Mouse (Mus musculus) midbrain, embryonic 12.5 days (tissue): Measurements from ENCODE around the gene Sar1a. TPM values are rescaled to one million over a fixed set of nuclear protein-coding genes. Genes with fewer than 3 reads are reported as not detected.

ENCODE experiments used
- ATAC-seq: fragments of 200-750 bp; cut with Nextera tagmentation; 2 replicates; pipeline ENCODE4 v1.8.0; 2017; ENCODE audit warnings: low read depth, moderate TSS enrichment, moderate library complexity; ENCODE audit not compliant: low FRiP score
- H3K27ac ChIP-seq: fragments of 300-500 bp; sonication (generic); replicated peaks from 2 replicates; pipeline ENCODE4 v1.5.1; 2016; ENCODE audit warnings: mild to moderate bottlenecking
- H3K27me3 ChIP-seq: fragments of 300-500 bp; sonication (generic); 2 replicates; pipeline ENCODE4 v1.6.1; 2016; ENCODE audit warnings: mild to moderate bottlenecking
- H3K36me3 ChIP-seq: fragments of 300-500 bp; sonication (generic); 2 replicates; pipeline ENCODE4 v1.6.1; 2016
- H3K4me1 ChIP-seq: fragments of 300-500 bp; sonication (generic); 2 replicates; pipeline ENCODE4 v1.6.1; 2016
- H3K4me2 ChIP-seq: fragments of 300-500 bp; sonication (generic); replicated peaks from 2 replicates; pipeline ENCODE4 v1.6.1; 2016; ENCODE audit warnings: mild to moderate bottlenecking, moderate library complexity
- H3K4me3 ChIP-seq: fragments of 300-500 bp; sonication (generic); 2 replicates; pipeline ENCODE4 v1.5.1; 2016; ENCODE audit warnings: mild to moderate bottlenecking
- H3K9ac ChIP-seq: fragments of 300-500 bp; sonication (generic); replicated peaks from 2 replicates; pipeline ENCODE4 v1.6.1; 2016; ENCODE audit warnings: mild to moderate bottlenecking, moderate library complexity
- H3K9me3 ChIP-seq: fragments of 300-500 bp; sonication (generic); 2 replicates; pipeline ENCODE4 v1.6.1; 2016; ENCODE audit warnings: mild to moderate bottlenecking
- WGBS: fragments of 180-500 bp; shearing (Covaris S2); methylation state at CpG from one replicate; pipeline ENCODE4 v1.1.7; 2016; 5-methylcytosine and 5-hydroxymethylcytosine counted together
- polyA plus RNA-seq: library from polyadenylated mRNA; unstranded; fragments of >200 nt; fragmentation: Nextera tagmentation; extraction: Ambion mirVana; gene quantifications from 2 replicates; pipeline ENCODE4 v1.2.1, GENCODE M21; 2016

Gene Sar1a
- polyA plus RNA-seq, 1 experiment from 2014 or later, result 228 TPM

GRCm38 (mm10) chr10:61741873-61742272 lies 61.8 kb downstream of the Sar1a start:
- H3K9me3 ChIP-seq, result no peaks in the 10 kb centered on the region
- no peak overlapping the region for H3K9ac ChIP-seq
- no peak overlapping the region for H3K4me3 ChIP-seq
- no peak overlapping the region for H3K27ac ChIP-seq
- WGBS, result 83% methylated on average over 4 of the region's 4 CpGs
- H3K27me3 ChIP-seq, result no peaks in the 10 kb centered on the region
- no peak overlapping the region for H3K4me2 ChIP-seq
- H3K36me3 ChIP-seq, result peaks cover 98% of the 10 kb centered on the region
- no peak for ATAC-seq
- H3K4me1 ChIP-seq, result no peaks in the 10 kb centered on the region

GRCm38 (mm10) chr10:61742336-61742735 lies 62.2 kb downstream of the Sar1a start:
- WGBS, result 92% methylated on average over 8 of the region's 8 CpGs
- Histone ChIP-seq H3K36me3 (peaks cover 100% of the 10 kb centered on the region), H3K27ac (no peak overlapping the region), H3K9me3 (no peaks in the 10 kb centered on the region), H3K27me3 (no peaks in the 10 kb centered on the region), H3K4me1 (no peaks in the 10 kb centered on the region), H3K9ac (no peak overlapping the region), H3K4me2 (no peak overlapping the region), H3K4me3 (no peak overlapping the region)
- no peak for ATAC-seq

Other genes with a start within 250 kb of the Sar1a start
- gene Eif4ebp2, start 227.6 kb upstream of the Sar1a start, polyA plus RNA-seq, result 78.9 and 79.2 TPM in 2 replicates
- gene Lrrc20, start 204.5 kb upstream of the Sar1a start, polyA plus RNA-seq, result 13.7 and 14.3 TPM in 2 replicates
- 0.17 and 0.18 TPM in 2 replicates for gene Npffr1, start 84.8 kb upstream of the Sar1a start, polyA plus RNA-seq
- gene Ppa1, start 31.7 kb upstream of the Sar1a start, polyA plus RNA-seq, result 236 and 247 TPM in 2 replicates
- 30.9 and 33.2 TPM in 2 replicates for gene Tysnd1, start 15.2 kb downstream of the Sar1a start, polyA plus RNA-seq
- 6.7 and 7.3 TPM in 2 replicates for gene Aifm2, start 35.0 kb downstream of the Sar1a start, polyA plus RNA-seq
- gene H2afy2, start 103.8 kb downstream of the Sar1a start, polyA plus RNA-seq, result 359 and 366 TPM in 2 replicates